ENCODE assay signal across 9 mouse cellular contexts in genomic region chr15:79961366-79961921, GRCm38 (mm10). TPM values are rescaled to one million over a fixed set of nuclear protein-coding genes. Genes with fewer than 3 reads are reported as not detected.
A peak's percentile ranks its signal among the peaks of the same experiment; 100 is the strongest.
DNase-seq lines count a peak whose midpoint lies in the region; ATAC-seq lines count a peak whose summit lies in the region.
"Had no signal": no experiment of that assay in that cellular context is flagged by ENCODE, and none has a peak within 500 bp of the region (broad histone marks: within the 10 kb centered on the region; RNA-seq: fewer than 3 reads in every experiment).

No protein-coding gene starts in this region.

- H3K27ac ChIP-seq in hindbrain, embryonic 11.5 days (ENCODE audit: low read depth, low read length) = no peak overlapping the region; the same call in 1 of the 2 replicates
- H3K27ac ChIP-seq in hindbrain, embryonic 13.5 days = no peak overlapping the region
- peak overlapping the region; percentile 1; the same call in 1 of the 2 replicates for H3K27ac ChIP-seq in midbrain, embryonic 10.5 days (replicated peaks)
- H3K27ac ChIP-seq in midbrain, embryonic 13.5 days = no peak overlapping the region
- no peak overlapping the region for H3K27ac ChIP-seq in embryonic facial prominence, embryonic 14.5 days (replicated peaks; ENCODE audit: low read depth, low read length)
- H3K27ac ChIP-seq: midbrain, embryonic 12.5 days had no signal

- no peaks in the 10 kb centered on the region for H3K9me3 ChIP-seq in hindbrain, embryonic 11.5 days (ENCODE audit: control insufficient read depth, low read length)
- H3K9me3 ChIP-seq in hindbrain, embryonic 13.5 days = no peaks in the 10 kb centered on the region
- no peaks in the 10 kb centered on the region for H3K9me3 ChIP-seq in midbrain, embryonic 10.5 days (replicated peaks)
- no peaks in the 10 kb centered on the region for H3K9me3 ChIP-seq in midbrain, embryonic 13.5 days
- H3K9me3 ChIP-seq in embryonic facial prominence, embryonic 14.5 days (ENCODE audit: control insufficient read depth, low read length) = no peaks in the 10 kb centered on the region
- H3K9me3 ChIP-seq: midbrain, embryonic 12.5 days had no signal

- ATAC-seq in hindbrain, embryonic 11.5 days (ENCODE audit: low FRiP score) = no peak
- no peak for ATAC-seq in hindbrain, embryonic 13.5 days (ENCODE audit: low FRiP score)
- ATAC-seq in midbrain, embryonic 13.5 days = no peak
- ATAC-seq in embryonic facial prominence, embryonic 14.5 days (ENCODE audit: low read depth) = peak; percentile 44; the same call in 1 of the 2 replicates

- no peaks in the 10 kb centered on the region for H3K27me3 ChIP-seq in hindbrain, embryonic 11.5 days (ENCODE audit: control insufficient read depth, insufficient read depth, low read length)
- H3K27me3 ChIP-seq in hindbrain, embryonic 13.5 days = no peaks in the 10 kb centered on the region
- no peaks in the 10 kb centered on the region for H3K27me3 ChIP-seq in midbrain, embryonic 10.5 days (ENCODE audit: low read depth, poor library complexity, severe bottlenecking)
- H3K27me3 ChIP-seq in midbrain, embryonic 13.5 days = no peaks in the 10 kb centered on the region
- H3K27me3 ChIP-seq in embryonic facial prominence, embryonic 14.5 days (replicated peaks; ENCODE audit: control insufficient read depth, insufficient read depth, low read length) = no peaks in the 10 kb centered on the region
- H3K27me3 ChIP-seq: midbrain, embryonic 12.5 days had no signal

- no peak overlapping the region for H3K9ac ChIP-seq in hindbrain, embryonic 11.5 days (ENCODE audit: low read depth, low read length)
- no peak overlapping the region for H3K9ac ChIP-seq in hindbrain, embryonic 13.5 days
- H3K9ac ChIP-seq in midbrain, embryonic 13.5 days (replicated peaks) = no peak overlapping the region
- H3K9ac ChIP-seq in embryonic facial prominence, embryonic 14.5 days (ENCODE audit: low read depth, low read length) = no peak overlapping the region
- H3K9ac ChIP-seq: midbrain, embryonic 12.5 days had no signal

- WGBS in hindbrain, embryonic 11.5 days = 44% methylated on average over 9 of the region's 9 CpGs
- WGBS in hindbrain, embryonic 13.5 days = 37% methylated on average over 9 of the region's 9 CpGs
- WGBS in midbrain, embryonic 10.5 days = 72% methylated on average over 9 of the region's 9 CpGs
- 63% methylated on average over 9 of the region's 9 CpGs for WGBS in midbrain, embryonic 13.5 days
- 50% methylated on average over 9 of the region's 9 CpGs for WGBS in embryonic facial prominence, embryonic 14.5 days

- DNase-seq in hindbrain, embryonic 11.5 days (ENCODE audit: low spot score) = peak; percentile 39
- peak; percentile 28 for DNase-seq in midbrain, embryonic 10.5 days (ENCODE audit: low spot score)
- peak; percentile 23 for DNase-seq in embryonic facial prominence, embryonic 14.5 days (ENCODE audit: low spot score)
- peak; percentile 63 for DNase-seq in mesoderm, embryonic 11.5 days (ENCODE audit: low read depth, low spot score)
- DNase-seq in B cell, adult 2 months = no peak
- DNase-seq in adrenal gland, postnatal 25 days = no peak

- 0 out of 2 replicates have a peak, but pooled peaks cover 4% of the 10 kb centered on the region for H3K4me1 ChIP-seq in hindbrain, embryonic 11.5 days (replicated peaks; ENCODE audit: control insufficient read depth, insufficient read depth, low read length)
- peaks cover 10% of the 10 kb centered on the region; the same call in 1 of the 2 replicates for H3K4me1 ChIP-seq in hindbrain, embryonic 13.5 days (replicated peaks)
- peaks cover 25% of the 10 kb centered on the region for H3K4me1 ChIP-seq in midbrain, embryonic 10.5 days
- 0 out of 2 replicates have a peak, but pooled peaks cover 3% of the 10 kb centered on the region for H3K4me1 ChIP-seq in midbrain, embryonic 13.5 days (replicated peaks)
- no peaks in the 10 kb centered on the region for H3K4me1 ChIP-seq in embryonic facial prominence, embryonic 14.5 days (ENCODE audit: control insufficient read depth, insufficient read depth, low read length)
- H3K4me1 ChIP-seq: midbrain, embryonic 12.5 days had no signal

- H3K36me3 ChIP-seq in hindbrain, embryonic 11.5 days (ENCODE audit: control insufficient read depth, insufficient read depth, low read length) = no peaks in the 10 kb centered on the region
- H3K36me3 ChIP-seq in hindbrain, embryonic 13.5 days = no peaks in the 10 kb centered on the region
- no peaks in the 10 kb centered on the region for H3K36me3 ChIP-seq in midbrain, embryonic 10.5 days
- H3K36me3 ChIP-seq in midbrain, embryonic 13.5 days = no peaks in the 10 kb centered on the region
- H3K36me3 ChIP-seq in embryonic facial prominence, embryonic 14.5 days (ENCODE audit: control insufficient read depth, insufficient read depth, low read length) = no peaks in the 10 kb centered on the region
- H3K36me3 ChIP-seq: midbrain, embryonic 12.5 days had no signal

- no peak overlapping the region for H3K4me3 ChIP-seq in hindbrain, embryonic 11.5 days (ENCODE audit: low read depth, low read length)
- H3K4me3 ChIP-seq in hindbrain, embryonic 13.5 days = no peak overlapping the region
- H3K4me3 ChIP-seq in midbrain, embryonic 10.5 days = no peak overlapping the region
- H3K4me3 ChIP-seq in midbrain, embryonic 13.5 days (replicated peaks) = no peak overlapping the region
- H3K4me3 ChIP-seq in embryonic facial prominence, embryonic 14.5 days (ENCODE audit: low read depth, low read length) = no peak overlapping the region
- H3K4me3 ChIP-seq: midbrain, embryonic 12.5 days had no signal

- no peak overlapping the region for H3K4me2 ChIP-seq in hindbrain, embryonic 11.5 days (replicated peaks; ENCODE audit: low read depth, low read length)
- no peak overlapping the region for H3K4me2 ChIP-seq in hindbrain, embryonic 13.5 days
- no peak overlapping the region for H3K4me2 ChIP-seq in midbrain, embryonic 13.5 days (replicated peaks)
- no peak overlapping the region for H3K4me2 ChIP-seq in embryonic facial prominence, embryonic 14.5 days (ENCODE audit: low read depth, low read length)
- H3K4me2 ChIP-seq: midbrain, embryonic 12.5 days had no signal

RNA-seq across cellular contexts. Expression of gene Cbx7, which starts 9.5 kb away (rescaled TPM):
- polyA plus RNA-seq in hindbrain, embryonic 11.5 days (2014; fragmentation: Nextera tagmentation; extraction: Ambion mirVana) = 1.7 and 2.2 TPM in 2 replicates
- 3.6 and 3.7 TPM in 2 replicates for polyA plus RNA-seq in hindbrain, embryonic 13.5 days (2015; fragmentation: Nextera tagmentation; extraction: Ambion mirVana)
- 2.9 and 3.5 TPM in 2 replicates for polyA plus RNA-seq in midbrain, embryonic 10.5 days (2016; fragmentation: Nextera tagmentation; extraction: Ambion mirVana)
- 3.0 and 4.3 TPM in 2 replicates for polyA plus RNA-seq in midbrain, embryonic 13.5 days (2015; fragmentation: Nextera tagmentation; extraction: Ambion mirVana)
- polyA plus RNA-seq in embryonic facial prominence, embryonic 14.5 days (2014; fragmentation: Nextera tagmentation; extraction: Ambion mirVana) = 1.5 and 1.8 TPM in 2 replicates
- total RNA-seq in adrenal gland, postnatal 25 days (2021) = 15.7 and 22.4 TPM in 2 replicates

RNA-seq across cellular contexts. Expression of gene Pdgfb, which starts 53.3 kb away (rescaled TPM):
- polyA plus RNA-seq in hindbrain, embryonic 11.5 days (2014; fragmentation: Nextera tagmentation; extraction: Ambion mirVana) = 1.9 and 2.2 TPM in 2 replicates
- 2.4 and 2.8 TPM in 2 replicates for polyA plus RNA-seq in hindbrain, embryonic 13.5 days (2015; fragmentation: Nextera tagmentation; extraction: Ambion mirVana)
- 1.4 and 1.7 TPM in 2 replicates for polyA plus RNA-seq in midbrain, embryonic 10.5 days (2016; fragmentation: Nextera tagmentation; extraction: Ambion mirVana)
- 2.1 and 2.3 TPM in 2 replicates for polyA plus RNA-seq in midbrain, embryonic 13.5 days (2015; fragmentation: Nextera tagmentation; extraction: Ambion mirVana)
- polyA plus RNA-seq in embryonic facial prominence, embryonic 14.5 days (2014; fragmentation: Nextera tagmentation; extraction: Ambion mirVana) = 6.1 and 6.7 TPM in 2 replicates
- total RNA-seq in adrenal gland, postnatal 25 days (2021) = 48.1 and 48.6 TPM in 2 replicates

Comparison
In these comparisons a context has a peak if more than half of its experiments do, and no peak if none do; other contexts are left out.
1. DNase-seq: peak in hindbrain, embryonic 11.5 days (single experiment), midbrain, embryonic 10.5 days (single experiment), embryonic facial prominence, embryonic 14.5 days (single experiment) and mesoderm, embryonic 11.5 days (single experiment); none in B cell, adult 2 months (0 of 2) and adrenal gland, postnatal 25 days (single experiment).